13 mouse cellular contexts compared by ENCODE assay signal in the genomic region with DNA sequence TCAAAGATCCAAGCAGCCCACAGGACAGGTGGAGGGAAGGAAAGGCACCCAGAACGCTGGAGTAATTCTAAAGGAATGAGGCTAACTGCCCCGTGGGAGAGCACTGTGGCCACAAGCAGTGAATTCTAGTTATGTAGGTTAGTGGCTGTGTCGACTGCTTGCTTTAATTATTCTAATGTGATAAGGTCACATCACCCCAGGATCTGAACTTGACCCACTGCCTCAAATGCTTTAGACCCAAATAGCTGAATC. TPM values are rescaled to one million over a fixed set of nuclear protein-coding genes. Genes with fewer than 3 reads are reported as not detected.
DNase-seq lines count a peak whose midpoint lies in the region; ATAC-seq and TF ChIP-seq lines count a peak whose summit lies in the region.
"Had no signal": no experiment of that assay in that cellular context is flagged by ENCODE, and none has a peak within 500 bp of the region (broad histone marks: within the 10 kb centered on the region; RNA-seq: fewer than 3 reads in every experiment).

No protein-coding gene starts in this region.

- H3K27me3 ChIP-seq in heart, embryonic 15.5 days, result no peaks in the 10 kb centered on the region
- H3K27me3 ChIP-seq in liver, embryonic 11.5 days (replicated peaks; ENCODE audit: control insufficient read depth, insufficient read depth, low read length), result no peaks in the 10 kb centered on the region
- no peaks in the 10 kb centered on the region for H3K27me3 ChIP-seq in liver, embryonic 12.5 days (replicated peaks)
- H3K27me3 ChIP-seq in stomach, embryonic 15.5 days (replicated peaks), result no peaks in the 10 kb centered on the region
- H3K27me3 ChIP-seq: embryonic facial prominence, embryonic 12.5 days; midbrain, embryonic 15.5 days; neural tube, embryonic 12.5 days had no signal

- H3K36me3 ChIP-seq in heart, embryonic 15.5 days, result no peaks in the 10 kb centered on the region
- H3K36me3 ChIP-seq in liver, embryonic 11.5 days (ENCODE audit: control insufficient read depth, insufficient read depth, low read length), result peaks cover 4% of the 10 kb centered on the region; the same call in 1 of the 2 replicates
- H3K36me3 ChIP-seq in liver, embryonic 12.5 days, result peaks cover 83% of the 10 kb centered on the region
- H3K36me3 ChIP-seq in stomach, embryonic 15.5 days, result 0 out of 2 replicates have a peak, but pooled peaks cover 7% of the 10 kb centered on the region
- H3K36me3 ChIP-seq: embryonic facial prominence, embryonic 12.5 days; midbrain, embryonic 15.5 days; neural tube, embryonic 12.5 days had no signal

- no peak overlapping the region for H3K9ac ChIP-seq in heart, embryonic 15.5 days
- H3K9ac ChIP-seq in liver, embryonic 11.5 days (ENCODE audit: low read depth, low read length), result no peak overlapping the region
- no peak overlapping the region for H3K9ac ChIP-seq in liver, embryonic 12.5 days
- no peak overlapping the region for H3K9ac ChIP-seq in stomach, embryonic 15.5 days
- H3K9ac ChIP-seq: embryonic facial prominence, embryonic 12.5 days; hindbrain, embryonic 14.5 days; midbrain, embryonic 15.5 days; neural tube, embryonic 12.5 days had no signal

- H3K4me1 ChIP-seq in heart, embryonic 15.5 days (replicated peaks), result peaks cover 31% of the 10 kb centered on the region
- H3K4me1 ChIP-seq in liver, embryonic 11.5 days (replicated peaks; ENCODE audit: control insufficient read depth, insufficient read depth, low read length), result peaks cover 17% of the 10 kb centered on the region
- H3K4me1 ChIP-seq in liver, embryonic 12.5 days, result peaks cover 27% of the 10 kb centered on the region
- H3K4me1 ChIP-seq in embryonic fibroblast, embryonic 13.5 days (ENCODE audit: control insufficient read depth, insufficient read depth, low read length), result peaks cover 19% of the 10 kb centered on the region
- peaks cover 4% of the 10 kb centered on the region; the same call in 1 of the 2 replicates for H3K4me1 ChIP-seq in stomach, embryonic 15.5 days
- H3K4me1 ChIP-seq: midbrain, embryonic 15.5 days; neural tube, embryonic 12.5 days had no signal

- H3K9me3 ChIP-seq in heart, embryonic 15.5 days (replicated peaks), result no peaks in the 10 kb centered on the region
- no peaks in the 10 kb centered on the region for H3K9me3 ChIP-seq in liver, embryonic 11.5 days (ENCODE audit: control insufficient read depth, low read length)
- H3K9me3 ChIP-seq in liver, embryonic 12.5 days (replicated peaks), result no peaks in the 10 kb centered on the region
- H3K9me3 ChIP-seq in stomach, embryonic 15.5 days, result no peaks in the 10 kb centered on the region
- H3K9me3 ChIP-seq: embryonic facial prominence, embryonic 12.5 days; midbrain, embryonic 15.5 days; neural tube, embryonic 12.5 days had no signal

- peak overlapping the region; percentile 44 for H3K4me2 ChIP-seq in heart, embryonic 15.5 days
- peak overlapping the region; percentile 9; the same call in 1 of the 2 replicates for H3K4me2 ChIP-seq in liver, embryonic 11.5 days
- no peak overlapping the region for H3K4me2 ChIP-seq in liver, embryonic 12.5 days
- no peak overlapping the region for H3K4me2 ChIP-seq in stomach, embryonic 15.5 days
- H3K4me2 ChIP-seq: embryonic facial prominence, embryonic 12.5 days; hindbrain, embryonic 14.5 days; midbrain, embryonic 15.5 days; neural tube, embryonic 12.5 days had no signal

- ATAC-seq in heart, embryonic 15.5 days (replicated peaks; ENCODE audit: insufficient number of reproducible peaks, insufficient read depth, low FRiP score, low read depth), result no peak
- no peak for ATAC-seq in liver, embryonic 11.5 days (replicated peaks; ENCODE audit: low FRiP score)
- no peak for ATAC-seq in liver, embryonic 12.5 days
- no peak for ATAC-seq in stomach, embryonic 15.5 days (ENCODE audit: insufficient read depth, low FRiP score, low read depth)
- ATAC-seq: midbrain, embryonic 15.5 days had no signal

- no peak overlapping the region for H3K4me3 ChIP-seq in heart, embryonic 15.5 days
- no peak overlapping the region for H3K4me3 ChIP-seq in liver, embryonic 11.5 days (ENCODE audit: low read depth, low read length)
- no peak overlapping the region for H3K4me3 ChIP-seq in liver, embryonic 12.5 days
- H3K4me3 ChIP-seq in embryonic fibroblast, embryonic 13.5 days (ENCODE audit: insufficient read depth, low read length), result no peak overlapping the region
- H3K4me3 ChIP-seq in stomach, embryonic 15.5 days (replicated peaks), result no peak overlapping the region
- H3K4me3 ChIP-seq: embryonic facial prominence, embryonic 12.5 days; midbrain, embryonic 15.5 days; neural tube, embryonic 12.5 days had no signal

- no peak for TF ChIP-seq POLR2A in embryonic fibroblast, embryonic 13.5 days (IDR thresholded peaks at IDR 0.05; ENCODE audit: low read depth, low read length)

- no peak for DNase-seq in heart, postnatal 36 days
- DNase-seq in liver, embryonic 11.5 days (ENCODE audit: low spot score), result no peak
- no peak for DNase-seq in layer of hippocampus, adult 9-10 months (ENCODE audit: low spot score)
- DNase-seq: cerebellum, postnatal 25 days; gastrocnemius, postnatal 36 days had no signal

- intact Hi-C loops in heart, postnatal 36 days (cut with DNase I), result no loop called here

- peak overlapping the region; percentile 70 for H3K27ac ChIP-seq in heart, embryonic 15.5 days
- H3K27ac ChIP-seq in liver, embryonic 11.5 days (ENCODE audit: low read depth, low read length), result peak overlapping the region; percentile 11; the same call in 1 of the 2 replicates
- no peak overlapping the region for H3K27ac ChIP-seq in liver, embryonic 12.5 days
- peak overlapping the region; percentile 81 for H3K27ac ChIP-seq in embryonic fibroblast, embryonic 13.5 days (ENCODE audit: insufficient read depth, low read length)
- H3K27ac ChIP-seq in stomach, embryonic 15.5 days, result peak overlapping the region; percentile 63
- H3K27ac ChIP-seq: embryonic facial prominence, embryonic 12.5 days; hindbrain, embryonic 14.5 days; midbrain, embryonic 15.5 days; neural tube, embryonic 12.5 days had no signal

- WGBS in heart, embryonic 15.5 days, result 21% methylated on average over 3 of the region's 3 CpGs
- WGBS in liver, embryonic 11.5 days, result 47% methylated on average over 3 of the region's 3 CpGs
- WGBS in liver, embryonic 12.5 days (ENCODE audit: insufficient replicate concordance), result 41% methylated on average over 3 of the region's 3 CpGs
- WGBS in stomach, embryonic 15.5 days, result 27% methylated on average over 3 of the region's 3 CpGs

- no peak for TF ChIP-seq CTCF in embryonic fibroblast, embryonic 13.5 days (IDR thresholded peaks at IDR 0.05; ENCODE audit: borderline replicate concordance, insufficient read depth, low read length)

RNA-seq across cellular contexts. Expression of a gene that starts 38.0 kb away (rescaled TPM):
- 13.6 and 17.1 TPM in 2 replicates for polyA plus RNA-seq in heart, embryonic 15.5 days (2015; fragmentation: Nextera tagmentation; extraction: Ambion mirVana)
- total RNA-seq in heart, postnatal 36 days (2021), result 10 to 100 TPM in 1 of 2 experiments, 1 to 10 TPM in 1; 9.3 to 20.3 TPM
- 58.4 and 63.4 TPM in 2 replicates for polyA plus RNA-seq in liver, embryonic 11.5 days (2014; fragmentation: Nextera tagmentation; extraction: Ambion mirVana)
- polyA plus RNA-seq in liver, embryonic 12.5 days (2016; fragmentation: Nextera tagmentation; extraction: Ambion mirVana), result 28.8 and 30.2 TPM in 2 replicates
- 61.1 and 63.0 TPM in 2 replicates for polyA plus RNA-seq in embryonic fibroblast, embryonic 13.5 days (2011; ENCODE audit: insufficient read length, low read depth, missing spikeins)
- 24.6 and 28.1 TPM in 2 replicates for polyA plus RNA-seq in stomach, embryonic 15.5 days (2015; fragmentation: Nextera tagmentation; extraction: Ambion mirVana)

Comparison
In these comparisons a context has a peak if more than half of its experiments do, and no peak if none do; other contexts are left out.
1. H3K4me2 ChIP-seq: peak in heart, embryonic 15.5 days (single experiment) and liver, embryonic 11.5 days (single experiment); none in liver, embryonic 12.5 days (single experiment) and stomach, embryonic 15.5 days (single experiment).